Mouse (Mus musculus) gastrocnemius, postnatal 36 days (tissue): Measurements from ENCODE around the gene Slc22a5. TPM values are rescaled to one million over a fixed set of nuclear protein-coding genes. Genes with fewer than 3 reads are reported as not detected.

Source experiments
- DNase-seq, 2 experiments: peaks; one replicate each; pipeline ENCODE4 v3.0.0; 2022
- intact Hi-C: fragments of 180-260 bp; cut with DNase I; formaldehyde crosslinking; loops from one replicate; pipeline ENCODE4 v1.15.1; 2025
- total RNA-seq, 2 experiments: library from RNA; stranded (reverse); gene quantifications; 2 replicates each; pipeline ENCODE4 v1.2.3; 2021

The Slc22a5 gene
- total RNA-seq, 2 experiments from 2014 or later: 7.7 to 12.8 TPM

DNA sequence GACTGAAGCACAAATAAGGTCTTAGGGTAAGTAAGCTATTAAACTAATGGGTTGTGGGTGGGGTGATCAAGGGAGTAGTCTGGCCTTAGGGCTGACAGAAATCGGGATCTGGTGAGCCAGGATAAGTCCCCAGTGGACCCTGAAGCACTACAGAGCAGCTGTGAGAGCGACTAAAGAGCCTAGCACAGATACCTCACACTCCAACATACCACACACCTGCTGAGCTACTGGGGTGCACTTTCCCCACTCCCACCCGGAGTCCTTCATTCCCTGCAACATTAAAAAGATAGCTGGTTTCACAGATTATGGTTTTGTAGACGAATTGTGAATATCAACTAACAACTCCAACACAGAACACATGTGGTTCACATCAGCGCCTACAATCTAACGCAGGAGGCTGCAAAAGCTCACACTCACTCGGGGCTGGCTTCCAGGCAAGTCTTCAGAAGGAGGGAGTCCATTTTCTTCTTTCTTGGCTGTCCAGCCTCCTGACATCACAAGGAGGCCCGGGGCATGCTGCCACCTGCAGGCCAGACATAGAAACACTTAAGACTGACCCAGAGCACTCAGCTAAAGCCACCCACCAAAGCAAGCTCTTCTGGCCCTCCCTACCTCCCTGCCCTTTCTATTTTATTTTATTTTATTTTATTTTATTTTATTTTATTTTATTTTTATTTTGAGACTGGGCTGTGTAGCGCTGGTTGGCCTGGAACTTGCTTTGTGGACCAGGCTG, 41.7 kb downstream of the Slc22a5 start:
- DNase-seq: peak; percentile 77 to 84
- intact Hi-C loops: loop anchor here (5.0 kb wide), 2 partner anchors 92 to 112 kb away; no protein-coding TSS in a partner anchor

DNA sequence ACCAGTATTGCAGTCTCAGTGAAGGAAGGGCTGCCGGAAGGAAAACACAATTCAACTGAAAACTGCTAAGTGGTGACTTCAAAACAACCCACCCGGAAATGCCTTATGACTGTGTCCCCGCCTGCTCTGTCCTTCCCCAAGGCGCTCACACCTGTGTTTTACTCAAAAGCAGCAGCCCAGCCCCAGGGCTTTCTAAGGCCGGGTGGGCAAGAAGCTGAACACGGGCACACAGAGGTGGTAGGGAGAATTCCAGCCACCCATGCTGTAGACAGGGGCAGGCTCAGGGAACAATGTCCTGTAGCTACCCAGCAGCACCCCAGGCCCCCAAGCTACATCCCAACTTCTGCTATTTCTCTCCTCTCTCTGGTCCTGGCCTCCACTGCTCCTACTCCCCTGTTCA, 45.8 kb downstream of the Slc22a5 start:
- intact Hi-C loops: no loop called here
- DNase-seq: no peak

DNA sequence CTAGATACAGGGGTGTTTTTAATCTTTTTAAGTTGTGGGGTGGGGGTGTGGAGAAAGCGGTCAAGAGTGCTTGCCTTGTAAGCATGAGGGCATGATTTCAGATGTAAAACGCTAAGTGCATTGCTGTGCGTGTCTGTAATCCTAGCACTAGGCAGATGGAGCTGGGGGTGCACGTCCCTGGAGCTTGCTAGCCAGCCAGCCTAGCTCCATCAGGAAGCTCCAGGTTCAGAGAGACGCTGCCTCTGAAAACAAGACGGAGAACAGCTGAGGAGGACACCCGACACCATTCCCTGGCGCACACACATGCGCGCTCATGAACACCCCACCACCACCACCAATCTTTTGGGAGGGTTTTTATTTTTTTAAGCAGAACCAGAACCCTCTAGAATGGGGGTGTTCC, 48.4 kb downstream of the Slc22a5 start:
- intact Hi-C loops: no loop called here

DNA sequence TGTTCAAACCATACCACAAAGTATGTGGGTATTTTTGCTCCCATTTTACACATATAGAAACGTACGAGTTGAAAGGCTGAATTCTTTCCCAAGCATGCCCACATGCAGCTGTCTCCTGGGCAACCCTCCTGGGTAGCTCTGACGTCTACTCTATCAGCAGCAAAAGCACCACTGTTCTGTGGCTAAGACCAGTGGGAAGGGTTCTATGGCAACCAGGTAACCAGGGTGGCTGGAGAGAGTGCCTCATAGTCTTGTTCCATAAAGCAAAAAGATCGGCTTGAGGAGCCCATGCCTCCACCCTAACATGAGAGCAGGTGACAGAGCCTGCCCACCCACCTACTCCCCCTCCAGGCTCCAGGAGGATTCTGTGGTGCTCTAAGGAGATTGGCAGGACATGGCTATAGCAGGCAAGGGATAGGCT, 49.3 kb downstream of the Slc22a5 start:
- no peak for DNase-seq
- intact Hi-C loops: no loop called here

More for the DNA sequence above, 48.4 kb downstream of the Slc22a5 start:
- DNase-seq: no peak

DNA sequence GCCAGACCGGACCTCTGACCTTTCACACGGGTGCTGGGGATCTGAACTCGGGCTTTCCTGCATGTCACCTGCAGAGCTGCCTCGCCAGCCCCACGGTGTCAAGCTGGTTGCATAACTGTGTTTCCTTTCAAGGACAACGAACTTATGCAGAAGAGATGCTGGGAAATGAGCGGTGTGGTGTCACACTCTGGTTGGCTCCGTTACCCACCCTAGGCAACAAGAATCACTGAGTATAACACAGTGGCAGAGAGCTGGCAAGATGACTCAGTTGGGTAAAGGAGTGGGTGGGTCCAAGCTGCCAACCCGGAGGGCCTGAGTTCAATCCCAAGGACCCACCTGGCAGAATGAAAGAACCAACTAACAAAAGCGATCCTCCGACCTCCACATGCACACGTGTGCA, 49.9 kb downstream of the Slc22a5 start:
- DNase-seq: no peak

DNA sequence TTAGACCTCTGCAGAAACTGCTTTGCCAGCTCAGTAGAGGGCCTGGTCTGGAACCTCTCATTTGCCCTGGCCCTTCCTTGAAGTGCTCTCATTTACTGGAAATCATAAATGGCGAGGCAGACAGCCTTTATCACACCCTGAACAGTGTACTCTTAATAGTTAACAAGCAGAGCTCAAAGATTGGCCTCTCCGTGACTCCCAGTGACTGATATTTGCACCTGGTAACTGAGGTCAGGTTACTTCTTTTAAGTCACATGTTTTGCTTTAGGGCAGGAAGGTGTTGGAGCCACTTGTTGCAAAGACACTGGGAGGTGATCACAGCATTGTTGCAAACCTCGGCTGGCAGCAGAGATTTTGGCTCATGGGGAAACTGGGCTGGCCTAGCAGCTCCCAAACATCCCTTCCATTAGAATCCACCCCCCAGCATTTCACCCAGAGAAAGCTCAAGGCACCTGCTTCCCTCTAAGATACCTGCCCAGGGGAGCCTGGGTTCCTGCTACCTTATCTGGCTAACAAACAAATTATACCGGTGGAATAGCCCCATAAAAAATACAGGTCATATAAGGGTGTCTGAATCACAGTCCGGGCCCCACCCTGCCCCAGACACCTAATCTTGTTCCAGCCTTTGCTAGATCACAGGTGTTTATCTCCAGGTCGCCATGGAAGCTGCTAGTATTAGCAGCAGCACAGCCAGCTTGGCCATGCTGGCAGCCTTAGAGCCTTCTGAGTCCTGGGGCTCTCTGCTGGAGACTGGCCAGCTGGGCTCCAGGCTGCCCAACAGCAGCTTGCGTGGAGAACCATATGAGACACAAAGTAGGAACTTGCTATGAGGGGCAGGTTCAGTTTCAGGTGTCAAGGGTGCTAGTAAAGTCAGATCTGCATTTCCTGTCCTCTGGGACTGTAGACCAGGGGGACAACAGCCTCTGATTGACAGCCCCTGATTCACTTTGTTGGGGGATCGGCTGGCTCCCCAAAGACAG, 51.5 kb downstream of the Slc22a5 start:
- no peak for DNase-seq
- intact Hi-C loops: no loop called here

More for the DNA sequence above, 49.9 kb downstream of the Slc22a5 start:
- intact Hi-C loops: no loop called here

GRCm38 (mm10) chr11:53839147-53839546, 52.3 kb downstream of the Slc22a5 start:
- intact Hi-C loops: no loop called here
- DNase-seq: no peak

GRCm38 (mm10) chr11:53837731-53838130, 53.7 kb downstream of the Slc22a5 start:
- no peak for DNase-seq
- intact Hi-C loops: no loop called here

DNA sequence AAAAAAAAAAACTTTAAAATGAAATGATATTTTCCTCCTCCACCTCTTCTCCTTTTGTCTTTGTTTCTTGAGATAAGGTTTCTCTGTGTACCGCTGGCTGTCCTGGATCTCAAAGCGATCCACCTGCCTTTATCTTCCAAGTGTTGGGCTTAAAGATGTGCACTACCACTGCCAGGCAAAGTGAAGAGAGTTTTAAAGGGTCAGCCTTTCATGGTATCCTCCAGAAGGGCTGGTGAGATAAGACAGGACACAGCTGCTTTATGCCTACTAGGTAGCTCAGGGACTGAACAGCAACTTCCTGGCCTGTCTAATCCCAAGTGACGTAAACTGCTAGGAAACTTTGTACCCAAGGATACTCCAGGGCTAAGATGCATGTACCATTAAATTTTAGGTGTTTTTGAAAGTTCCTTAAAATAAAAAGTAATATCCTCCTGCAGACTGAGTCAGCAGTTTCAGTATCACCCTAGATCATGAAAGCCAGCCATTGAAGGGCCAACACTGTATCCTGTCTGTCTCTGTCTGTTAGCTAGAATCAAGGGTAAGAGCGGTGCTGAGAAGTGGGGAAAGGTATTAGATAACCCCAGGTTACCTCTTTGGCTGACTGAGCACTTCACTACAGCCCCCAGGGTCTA, 56.0 kb downstream of the Slc22a5 start:
- intact Hi-C loops: no loop called here

GRCm38 (mm10) chr11:53825409-53825808, 66.1 kb downstream of the Slc22a5 start:
- no peak for DNase-seq
- intact Hi-C loops: no loop called here

More for the DNA sequence above, 56.0 kb downstream of the Slc22a5 start:
- DNase-seq: no peak

- DNase-seq: no peak
- intact Hi-C loops: no loop called here
These were observed 69.5 kb downstream of the Slc22a5 start for GRCm38 (mm10) chr11:53821945-53822338.

DNA sequence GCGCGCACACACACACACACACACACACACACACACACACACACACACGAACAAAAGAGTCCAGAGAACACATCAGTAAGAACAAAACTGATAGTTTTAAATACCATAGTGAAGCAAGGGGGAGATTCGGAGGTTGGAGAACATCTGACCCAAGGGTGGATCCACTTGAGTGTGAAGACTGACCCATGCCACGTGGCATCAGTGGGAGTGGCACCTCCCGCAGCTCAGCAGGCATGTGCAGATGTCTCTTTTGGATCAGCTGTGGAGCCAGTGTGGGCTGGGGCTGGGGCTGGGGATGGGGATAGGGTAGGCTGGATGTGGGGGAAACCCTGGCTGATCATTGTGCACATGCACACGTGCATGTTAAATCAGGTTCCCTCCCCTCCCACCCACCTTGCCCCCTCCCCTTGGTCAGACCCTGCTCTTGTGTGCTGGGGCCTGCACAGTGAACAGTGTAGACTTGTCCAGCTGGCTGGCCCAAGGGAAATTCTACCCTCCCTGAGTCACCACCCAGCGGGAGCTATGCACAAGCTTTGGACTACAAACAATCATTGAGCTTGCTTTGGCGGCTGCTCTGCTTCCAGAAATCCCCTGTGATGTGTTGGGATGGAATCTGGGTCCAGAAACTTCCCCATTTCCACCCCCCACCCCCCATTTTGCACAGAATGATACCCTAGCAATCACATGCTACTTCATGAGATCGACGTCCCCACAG, 70.1 kb downstream of the Slc22a5 start:
- DNase-seq: no peak
- intact Hi-C loops: no loop called here

DNA sequence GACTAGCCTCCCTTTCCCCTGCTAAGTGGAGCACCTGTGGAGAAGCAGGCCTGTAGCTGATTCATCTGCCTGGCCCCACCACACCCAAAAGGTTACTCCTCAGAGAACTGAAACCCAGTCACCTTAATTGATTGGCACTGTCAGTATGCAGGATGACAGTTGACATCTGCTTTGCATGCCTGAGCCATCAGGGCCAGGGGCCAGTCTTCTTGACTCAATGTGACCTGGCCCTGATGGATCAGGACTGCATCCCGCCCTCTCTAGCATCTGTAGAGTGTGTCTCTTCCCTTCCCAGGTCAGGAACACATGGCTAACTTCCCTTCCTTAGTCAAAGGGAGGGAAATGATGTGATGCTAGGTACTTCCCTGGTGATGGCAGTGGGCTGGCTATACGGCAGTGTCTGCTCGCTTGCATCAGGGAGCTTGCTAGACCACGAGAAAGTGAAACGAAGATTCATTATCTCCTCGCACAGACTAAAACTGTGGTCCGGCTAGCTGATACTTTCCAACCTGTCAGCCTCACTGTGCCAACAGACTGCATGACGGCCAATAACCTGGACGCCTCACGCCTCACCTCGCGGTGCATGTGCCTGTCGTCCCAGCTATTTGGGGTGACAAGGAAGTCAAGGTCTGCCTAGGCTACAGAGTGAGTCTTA, 70.8 kb downstream of the Slc22a5 start:
- no peak for DNase-seq
- intact Hi-C loops: no loop called here

GRCm38 (mm10) chr11:53819511-53819910, 71.9 kb downstream of the Slc22a5 start:
- intact Hi-C loops: no loop called here

GRCm38 (mm10) chr11:53818794-53819193, 72.7 kb downstream of the Slc22a5 start:
- DNase-seq: no peak
- intact Hi-C loops: no loop called here

More at GRCm38 (mm10) chr11:53819511-53819910, 71.9 kb downstream of the Slc22a5 start:
- no peak for DNase-seq

- no peak for DNase-seq
- intact Hi-C loops: no loop called here
These were observed 74.6 kb downstream of the Slc22a5 start for GRCm38 (mm10) chr11:53816841-53817375.

DNA sequence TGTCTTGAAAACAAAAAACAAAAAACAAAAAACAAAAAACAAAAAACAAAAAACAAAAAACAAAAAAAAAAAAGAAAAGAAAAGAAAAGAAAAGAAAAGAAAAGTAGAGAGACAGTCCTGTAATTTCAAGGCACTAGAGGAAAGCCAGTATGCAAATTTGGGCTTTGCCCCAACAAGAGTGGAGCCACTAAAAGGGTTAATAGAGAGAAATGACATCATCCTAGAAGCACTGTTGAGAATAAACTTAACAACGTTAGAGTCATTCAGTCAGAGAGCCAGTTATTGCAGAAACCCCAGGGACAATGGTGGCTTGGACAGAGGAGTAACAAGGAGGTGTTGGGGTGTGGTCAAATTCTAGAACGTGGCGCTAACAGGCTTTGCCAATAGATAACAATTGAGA, 76.7 kb downstream of the Slc22a5 start:
- intact Hi-C loops: no loop called here
- DNase-seq: no peak
